Mouse (Mus musculus): ENCODE data around the gene Mcu. TPM values are rescaled to one million over a fixed set of nuclear protein-coding genes. Genes with fewer than 3 reads are reported as not detected.

Gene Mcu
- polyA plus RNA-seq, 1 experiment from 2014 or later = 23.8 TPM

- no peaks in the 10 kb centered on the region for H3K27me3 ChIP-seq (ENCODE audit: control insufficient read depth, insufficient read depth, low read length)
- H3K9me3 ChIP-seq (replicated peaks; ENCODE audit: control insufficient read depth, low read length) = no peaks in the 10 kb centered on the region
- H3K9ac ChIP-seq (ENCODE audit: low read length) = no peak overlapping the region
- no peak overlapping the region for H3K27ac ChIP-seq (ENCODE audit: low read length)
- H3K4me1 ChIP-seq (ENCODE audit: control insufficient read depth, insufficient read depth, low read length) = peaks cover 4% of the 10 kb centered on the region; the same call in 1 of the 2 replicates
- no peak overlapping the region for H3K4me3 ChIP-seq (ENCODE audit: low read length)
- no peaks in the 10 kb centered on the region for H3K36me3 ChIP-seq (ENCODE audit: control insufficient read depth, insufficient read depth)
- no peak overlapping the region for H3K4me2 ChIP-seq (ENCODE audit: low read depth, low read length)
- WGBS = 55% methylated on average over 10 of the region's 10 CpGs
- no peak for ATAC-seq (replicated peaks; ENCODE audit: extremely low read depth, insufficient read depth, low FRiP score)
Observed at GRCm38 (mm10) chr10:59621355-59621754, 4.9 kb upstream of the Mcu start.

- Histone ChIP-seq H3K27ac (ENCODE audit: low read length) (no peak overlapping the region), H3K4me1 (ENCODE audit: control insufficient read depth, insufficient read depth, low read length) (peaks cover 21% of the 10 kb centered on the region), H3K4me3 (ENCODE audit: low read length) (no peak overlapping the region), H3K9me3 (replicated peaks; ENCODE audit: control insufficient read depth, low read length) (no peaks in the 10 kb centered on the region), H3K27me3 (ENCODE audit: control insufficient read depth, insufficient read depth, low read length) (no peaks in the 10 kb centered on the region), H3K36me3 (ENCODE audit: control insufficient read depth, insufficient read depth) (no peaks in the 10 kb centered on the region), H3K4me2 (ENCODE audit: low read depth, low read length) (no peak overlapping the region), H3K9ac (ENCODE audit: low read length) (no peak overlapping the region)
- WGBS = 93% methylated on average over 7 of the region's 7 CpGs
- no peak for ATAC-seq (replicated peaks; ENCODE audit: extremely low read depth, insufficient read depth, low FRiP score)
Observed at GRCm38 (mm10) chr10:59617776-59618175, 1.3 kb upstream of the Mcu start.

GRCm38 (mm10) chr10:59615981-59616520 lies 441 bp downstream of the Mcu start, which contains the start of gene Gm10322:
Gene Gm10322 (plus strand): TSS chr10:59616063.
- WGBS = under 1% methylated on average over 44 of the region's 51 CpGs
- peak; percentile 85 for ATAC-seq (replicated peaks; ENCODE audit: extremely low read depth, insufficient read depth, low FRiP score)
- H3K9ac ChIP-seq (ENCODE audit: low read length) = peak within 1 kb of the TSS; percentile 94

GRCm38 (mm10) chr10:59615411-59615810 lies 1.1 kb downstream of the Mcu start:
- peak overlapping the region; percentile 91 for H3K4me2 ChIP-seq (ENCODE audit: low read depth, low read length)
- H3K27ac ChIP-seq (ENCODE audit: low read length) = no peak overlapping the region
- H3K27me3 ChIP-seq (ENCODE audit: control insufficient read depth, insufficient read depth, low read length) = no peaks in the 10 kb centered on the region
- H3K9me3 ChIP-seq (replicated peaks; ENCODE audit: control insufficient read depth, low read length) = no peaks in the 10 kb centered on the region
- WGBS = 34% methylated on average over 5 of the region's 5 CpGs
- peak overlapping the region; percentile 94 for H3K9ac ChIP-seq (ENCODE audit: low read length)
- no peaks in the 10 kb centered on the region for H3K36me3 ChIP-seq (ENCODE audit: control insufficient read depth, insufficient read depth)
- peak overlapping the region; percentile 86 for H3K4me3 ChIP-seq (ENCODE audit: low read length)
- ATAC-seq (replicated peaks; ENCODE audit: extremely low read depth, insufficient read depth, low FRiP score) = no peak
- peaks cover 21% of the 10 kb centered on the region for H3K4me1 ChIP-seq (ENCODE audit: control insufficient read depth, insufficient read depth, low read length)

More at GRCm38 (mm10) chr10:59615981-59616520, 441 bp downstream of the Mcu start, which contains the start of gene Gm10322:
- no peaks in the 10 kb centered on the region for H3K27me3 ChIP-seq (ENCODE audit: control insufficient read depth, insufficient read depth, low read length)
- H3K9me3 ChIP-seq (replicated peaks; ENCODE audit: control insufficient read depth, low read length) = no peaks in the 10 kb centered on the region
- H3K4me1 ChIP-seq (ENCODE audit: control insufficient read depth, insufficient read depth, low read length) = peaks cover 21% of the 10 kb centered on the region
- H3K4me2 ChIP-seq (ENCODE audit: low read depth, low read length) = peak within 1 kb of the TSS; percentile 91
- H3K36me3 ChIP-seq (ENCODE audit: control insufficient read depth, insufficient read depth) = no peaks in the 10 kb centered on the region
- H3K4me3 ChIP-seq (ENCODE audit: low read length) = peak within 1 kb of the TSS; percentile 86
- peak within 1 kb of the TSS; percentile 91 for H3K27ac ChIP-seq (ENCODE audit: low read length)

GRCm38 (mm10) chr10:59614141-59614540 lies 2.4 kb downstream of the Mcu start:
- H3K4me2 ChIP-seq (ENCODE audit: low read depth, low read length) = no peak overlapping the region
- ATAC-seq (replicated peaks; ENCODE audit: extremely low read depth, insufficient read depth, low FRiP score) = no peak
- H3K27ac ChIP-seq (ENCODE audit: low read length) = no peak overlapping the region
- no peaks in the 10 kb centered on the region for H3K36me3 ChIP-seq (ENCODE audit: control insufficient read depth, insufficient read depth)
- no peak overlapping the region for H3K4me3 ChIP-seq (ENCODE audit: low read length)
- WGBS = 87% methylated on average over 5 of the region's 5 CpGs
- H3K27me3 ChIP-seq (ENCODE audit: control insufficient read depth, insufficient read depth, low read length) = no peaks in the 10 kb centered on the region
- H3K4me1 ChIP-seq (ENCODE audit: control insufficient read depth, insufficient read depth, low read length) = peaks cover 21% of the 10 kb centered on the region
- H3K9me3 ChIP-seq (replicated peaks; ENCODE audit: control insufficient read depth, low read length) = no peaks in the 10 kb centered on the region
- H3K9ac ChIP-seq (ENCODE audit: low read length) = no peak overlapping the region

GRCm38 (mm10) chr10:59613276-59613675 lies 3.2 kb downstream of the Mcu start:
- H3K27me3 ChIP-seq (ENCODE audit: control insufficient read depth, insufficient read depth, low read length) = no peaks in the 10 kb centered on the region
- H3K27ac ChIP-seq (ENCODE audit: low read length) = no peak overlapping the region
- no peak overlapping the region for H3K9ac ChIP-seq (ENCODE audit: low read length)
- no peak for ATAC-seq (replicated peaks; ENCODE audit: extremely low read depth, insufficient read depth, low FRiP score)
- no peak overlapping the region for H3K4me3 ChIP-seq (ENCODE audit: low read length)
- peaks cover 22% of the 10 kb centered on the region for H3K4me1 ChIP-seq (ENCODE audit: control insufficient read depth, insufficient read depth, low read length)
- H3K36me3 ChIP-seq (ENCODE audit: control insufficient read depth, insufficient read depth) = no peaks in the 10 kb centered on the region
- no peak overlapping the region for H3K4me2 ChIP-seq (ENCODE audit: low read depth, low read length)
- H3K9me3 ChIP-seq (replicated peaks; ENCODE audit: control insufficient read depth, low read length) = no peaks in the 10 kb centered on the region
- WGBS = 70% methylated on average over 5 of the region's 5 CpGs

- no peak for ATAC-seq (replicated peaks; ENCODE audit: extremely low read depth, insufficient read depth, low FRiP score)
Observed at GRCm38 (mm10) chr10:59604879-59605464, 11.5 kb downstream of the Mcu start.

GRCm38 (mm10) chr10:59603843-59604242 lies 12.6 kb downstream of the Mcu start:
- ATAC-seq (replicated peaks; ENCODE audit: extremely low read depth, insufficient read depth, low FRiP score) = no peak

More at GRCm38 (mm10) chr10:59604879-59605464, 11.5 kb downstream of the Mcu start:
- H3K4me2 ChIP-seq (ENCODE audit: low read depth, low read length) = no peak overlapping the region
- no peaks in the 10 kb centered on the region for H3K36me3 ChIP-seq (ENCODE audit: control insufficient read depth, insufficient read depth)
- H3K4me1 ChIP-seq (ENCODE audit: control insufficient read depth, insufficient read depth, low read length) = peaks cover 12% of the 10 kb centered on the region
- no peak overlapping the region for H3K27ac ChIP-seq (ENCODE audit: low read length)
- no peak overlapping the region for H3K4me3 ChIP-seq (ENCODE audit: low read length)
- no peaks in the 10 kb centered on the region for H3K9me3 ChIP-seq (replicated peaks; ENCODE audit: control insufficient read depth, low read length)
- H3K27me3 ChIP-seq (ENCODE audit: control insufficient read depth, insufficient read depth, low read length) = no peaks in the 10 kb centered on the region
- H3K9ac ChIP-seq (ENCODE audit: low read length) = no peak overlapping the region
- WGBS = 60% methylated on average over 11 of the region's 11 CpGs

GRCm38 (mm10) chr10:59602891-59603290 lies 13.6 kb downstream of the Mcu start:
- no peaks in the 10 kb centered on the region for H3K36me3 ChIP-seq (ENCODE audit: control insufficient read depth, insufficient read depth)
- 77% methylated on average over 14 of the region's 14 CpGs for WGBS

More at GRCm38 (mm10) chr10:59603843-59604242, 12.6 kb downstream of the Mcu start:
- Histone ChIP-seq H3K36me3 (ENCODE audit: control insufficient read depth, insufficient read depth) (no peaks in the 10 kb centered on the region), H3K4me1 (ENCODE audit: control insufficient read depth, insufficient read depth, low read length) (peaks cover 12% of the 10 kb centered on the region), H3K4me3 (ENCODE audit: low read length) (no peak overlapping the region), H3K9ac (ENCODE audit: low read length) (no peak overlapping the region), H3K4me2 (ENCODE audit: low read depth, low read length) (no peak overlapping the region), H3K27me3 (ENCODE audit: control insufficient read depth, insufficient read depth, low read length) (no peaks in the 10 kb centered on the region), H3K27ac (ENCODE audit: low read length) (no peak overlapping the region), H3K9me3 (replicated peaks; ENCODE audit: control insufficient read depth, low read length) (no peaks in the 10 kb centered on the region)
- 56% methylated on average over 5 of the region's 5 CpGs for WGBS

More at GRCm38 (mm10) chr10:59602891-59603290, 13.6 kb downstream of the Mcu start:
- peaks cover 10% of the 10 kb centered on the region for H3K4me1 ChIP-seq (ENCODE audit: control insufficient read depth, insufficient read depth, low read length)
- H3K27ac ChIP-seq (ENCODE audit: low read length) = no peak overlapping the region
- ATAC-seq (replicated peaks; ENCODE audit: extremely low read depth, insufficient read depth, low FRiP score) = no peak
- no peak overlapping the region for H3K9ac ChIP-seq (ENCODE audit: low read length)
- no peak overlapping the region for H3K4me3 ChIP-seq (ENCODE audit: low read length)
- no peaks in the 10 kb centered on the region for H3K27me3 ChIP-seq (ENCODE audit: control insufficient read depth, insufficient read depth, low read length)
- H3K4me2 ChIP-seq (ENCODE audit: low read depth, low read length) = no peak overlapping the region
- no peaks in the 10 kb centered on the region for H3K9me3 ChIP-seq (replicated peaks; ENCODE audit: control insufficient read depth, low read length)

Measured in heart, embryonic 16.5 days (tissue).